Mouse (Mus musculus) intestine, embryonic 16.5 days (tissue): ENCODE measurements around the gene Slc7a15. TPM values are rescaled to one million over a fixed set of nuclear protein-coding genes. Genes with fewer than 3 reads are reported as not detected.
A peak's percentile ranks its signal among the peaks of the same experiment; 100 is the strongest.

Source experiments
- ATAC-seq: fragments of 200-750 bp; cut with Nextera tagmentation; 2 replicates; pipeline ENCODE4 v1.8.0; 2017; ENCODE audit warnings: moderate TSS enrichment, moderate library complexity
- H3K27ac ChIP-seq: fragments of 300-500 bp; sonication (generic); 2 replicates; pipeline ENCODE4 v1.5.1; 2014; ENCODE audit warnings: mild to moderate bottlenecking, low read length
- H3K27me3 ChIP-seq: fragments of 300-500 bp; sonication (generic); replicated peaks from 2 replicates; pipeline ENCODE4 v1.6.1; 2014; ENCODE audit warnings: low read length, control low read depth, mixed read lengths; ENCODE audit not compliant: control insufficient read depth, insufficient read depth
- H3K36me3 ChIP-seq: fragments of 300-500 bp; sonication (generic); 2 replicates; pipeline ENCODE4 v1.6.1; 2014; ENCODE audit warnings: low read length, control low read depth; ENCODE audit not compliant: control insufficient read depth, insufficient read depth
- H3K4me1 ChIP-seq: fragments of 300-500 bp; sonication (generic); 2 replicates; pipeline ENCODE4 v1.6.1; 2014; ENCODE audit warnings: low read length, control low read depth, mixed read lengths; ENCODE audit not compliant: control insufficient read depth, insufficient read depth
- H3K4me2 ChIP-seq: fragments of 300-500 bp; sonication (generic); 2 replicates; pipeline ENCODE4 v1.6.1; 2014; ENCODE audit warnings: low read depth, low read length, control low read depth
- H3K4me3 ChIP-seq: fragments of 300-500 bp; sonication (generic); 2 replicates; pipeline ENCODE4 v1.5.1; 2014; ENCODE audit warnings: mild to moderate bottlenecking, low read length
- H3K9ac ChIP-seq: fragments of 300-500 bp; sonication (generic); 2 replicates; pipeline ENCODE4 v1.6.1; 2014; ENCODE audit warnings: low read depth, low read length
- H3K9me3 ChIP-seq: fragments of 300-500 bp; sonication (generic); 2 replicates; pipeline ENCODE4 v1.6.1; 2016; ENCODE audit warnings: low read length, control low read depth; ENCODE audit not compliant: control insufficient read depth
- WGBS: fragments of 180-500 bp; shearing (Covaris S2); extraction: QIAGEN DNeasy Blood & Tissue Kit; methylation state at CpG from one replicate; pipeline ENCODE4 v1.1.7; 2014; 5-methylcytosine and 5-hydroxymethylcytosine counted together
- polyA plus RNA-seq: library from polyadenylated mRNA; unstranded; fragments of >200 nt; fragmentation: Nextera tagmentation; extraction: Ambion mirVana; gene quantifications from 2 replicates; pipeline ENCODE4 v1.2.1, GENCODE M21; 2015

Slc7a15 gene
- polyA plus RNA-seq, 1 experiment from 2014 or later, result 0.44 TPM

- no peak overlapping the region for H3K4me2 ChIP-seq
- ATAC-seq, result peak; percentile 74
- H3K27me3 ChIP-seq, result no peaks in the 10 kb centered on the region
- H3K9ac ChIP-seq, result peak overlapping the region; percentile 0; the same call in 1 of the 2 replicates
- H3K36me3 ChIP-seq, result no peaks in the 10 kb centered on the region
- H3K4me3 ChIP-seq, result no peak overlapping the region
- 42% methylated on average over 12 of the region's 12 CpGs for WGBS
- peak overlapping the region; percentile 49; the same call in 1 of the 2 replicates for H3K27ac ChIP-seq
- no peaks in the 10 kb centered on the region for H3K9me3 ChIP-seq
- peaks cover 3% of the 10 kb centered on the region; the same call in 1 of the 2 replicates for H3K4me1 ChIP-seq
These were observed 77.4 kb downstream of the Slc7a15 start for GRCm38 (mm10) chr12:8521375-8522047.

- Histone ChIP-seq H3K4me1 (peaks cover 3% of the 10 kb centered on the region; the same call in 1 of the 2 replicates), H3K9ac (no peak overlapping the region), H3K27ac (no peak overlapping the region), H3K4me2 (no peak overlapping the region), H3K9me3 (no peaks in the 10 kb centered on the region), H3K4me3 (no peak overlapping the region), H3K27me3 (no peaks in the 10 kb centered on the region), H3K36me3 (no peaks in the 10 kb centered on the region)
- ATAC-seq, result no peak
- 63% methylated on average over 12 of the region's 12 CpGs for WGBS
These were observed 79.3 kb downstream of the Slc7a15 start for GRCm38 (mm10) chr12:8519431-8520160.

- no peaks in the 10 kb centered on the region for H3K27me3 ChIP-seq
- no peaks in the 10 kb centered on the region for H3K36me3 ChIP-seq
- H3K4me1 ChIP-seq, result 0 out of 2 replicates have a peak, but pooled peaks cover 4% of the 10 kb centered on the region
- peak overlapping the region; percentile 46 for H3K27ac ChIP-seq
- WGBS, result 40% methylated on average over 18 of the region's 18 CpGs
- H3K4me3 ChIP-seq, result peak overlapping the region; percentile 15
- H3K4me2 ChIP-seq, result peak overlapping the region; percentile 44
- 0 out of 2 replicates have a peak overlapping the region, but pooled peaks have one; percentile 2 for H3K9ac ChIP-seq
- peak; percentile 85 for ATAC-seq
- H3K9me3 ChIP-seq, result no peaks in the 10 kb centered on the region
These were observed 87.6 kb downstream of the Slc7a15 start for GRCm38 (mm10) chr12:8511037-8511882.

- Histone ChIP-seq H3K4me3 (peak overlapping the region; percentile 15; the same call in 1 of the 2 replicates), H3K4me1 (0 out of 2 replicates have a peak, but pooled peaks cover 4% of the 10 kb centered on the region), H3K27me3 (no peaks in the 10 kb centered on the region), H3K9me3 (no peaks in the 10 kb centered on the region), H3K9ac (no peak overlapping the region), H3K27ac (peak overlapping the region; percentile 39), H3K36me3 (no peaks in the 10 kb centered on the region), H3K4me2 (peak overlapping the region; percentile 44)
- ATAC-seq, result peak; percentile 78
- 45% methylated on average over 6 of the region's 6 CpGs for WGBS
These were observed 88.4 kb downstream of the Slc7a15 start for GRCm38 (mm10) chr12:8510317-8510988.

- Histone ChIP-seq H3K27ac (no peak overlapping the region; the same call in 1 of the 2 replicates), H3K27me3 (no peaks in the 10 kb centered on the region), H3K4me1 (0 out of 2 replicates have a peak, but pooled peaks cover 4% of the 10 kb centered on the region), H3K4me3 (no peak overlapping the region), H3K36me3 (no peaks in the 10 kb centered on the region), H3K9ac (no peak overlapping the region), H3K9me3 (no peaks in the 10 kb centered on the region), H3K4me2 (no peak overlapping the region)
- no peak for ATAC-seq
- WGBS, result 46% methylated on average over 5 of the region's 5 CpGs
These were observed 89.2 kb downstream of the Slc7a15 start for GRCm38 (mm10) chr12:8509693-8510092.

GRCm38 (mm10) chr12:8506954-8507707, 91.7 kb downstream of the Slc7a15 start:
- H3K27me3 ChIP-seq, result no peaks in the 10 kb centered on the region
- WGBS, result 54% methylated on average over 9 of the region's 9 CpGs
- no peak overlapping the region for H3K9ac ChIP-seq
- no peak overlapping the region for H3K4me3 ChIP-seq
- H3K4me1 ChIP-seq, result 0 out of 2 replicates have a peak, but pooled peaks cover 4% of the 10 kb centered on the region
- no peak overlapping the region for H3K4me2 ChIP-seq
- no peaks in the 10 kb centered on the region for H3K36me3 ChIP-seq
- no peaks in the 10 kb centered on the region for H3K9me3 ChIP-seq
- ATAC-seq, result no peak
- H3K27ac ChIP-seq, result no peak overlapping the region

- no peaks in the 10 kb centered on the region for H3K9me3 ChIP-seq
- H3K27ac ChIP-seq, result no peak overlapping the region
- no peak overlapping the region for H3K4me3 ChIP-seq
These were observed 94.7 kb downstream of the Slc7a15 start for GRCm38 (mm10) chr12:8504131-8504530.

GRCm38 (mm10) chr12:8502546-8502945, 96.3 kb downstream of the Slc7a15 start:
- H3K27ac ChIP-seq, result no peak overlapping the region
- H3K27me3 ChIP-seq, result no peaks in the 10 kb centered on the region
- H3K4me2 ChIP-seq, result no peak overlapping the region
- no peak overlapping the region for H3K4me3 ChIP-seq
- no peaks in the 10 kb centered on the region for H3K36me3 ChIP-seq
- H3K9ac ChIP-seq, result no peak overlapping the region
- ATAC-seq, result no peak
- WGBS, result 17% methylated on average over 6 of the region's 6 CpGs
- H3K9me3 ChIP-seq, result no peaks in the 10 kb centered on the region
- peaks cover 17% of the 10 kb centered on the region for H3K4me1 ChIP-seq

More at GRCm38 (mm10) chr12:8504131-8504530, 94.7 kb downstream of the Slc7a15 start:
- Histone ChIP-seq H3K4me1 (peaks cover 15% of the 10 kb centered on the region), H3K4me2 (no peak overlapping the region), H3K9ac (no peak overlapping the region), H3K27me3 (no peaks in the 10 kb centered on the region), H3K36me3 (no peaks in the 10 kb centered on the region)
- WGBS, result 81% methylated on average over 6 of the region's 6 CpGs
- no peak for ATAC-seq
